Mouse (Mus musculus) E14TG2a.4 (cell line): ENCODE data around the gene 1700093K21Rik.

Experiments
- H3K27me3 ChIP-seq: 2 replicates; pipeline ENCODE4 v1.6.1; 2014; ENCODE audit warnings: low read length, control low read depth; ENCODE audit not compliant: insufficient read depth
- H3K36me3 ChIP-seq: 2 replicates; pipeline ENCODE4 v1.6.1; 2014; ENCODE audit warnings: low read length, control low read depth; ENCODE audit not compliant: insufficient read depth
- H3K4me1 ChIP-seq: replicated peaks from 2 replicates; pipeline ENCODE4 v1.6.1; 2014; ENCODE audit warnings: low read depth, low read length, control low read depth
- H3K4me3 ChIP-seq: replicated peaks from 2 replicates; pipeline ENCODE4 v1.5.1; 2014; ENCODE audit warnings: mild to moderate bottlenecking, low read length
- H3K9me3 ChIP-seq: 2 replicates; pipeline ENCODE4 v1.6.1; 2014; ENCODE audit warnings: low read length, control low read depth
- CTCF ChIP-seq: conservative IDR thresholded peaks from 2 replicates; pipeline ENCODE4 v1.5.1; 2014; ENCODE audit warnings: low read length
- NANOG ChIP-seq: IDR thresholded peaks from 2 replicates; pipeline ENCODE4 v1.6.1; 2014; ENCODE audit warnings: borderline replicate concordance, low read length, mixed read lengths
- POU5F1 ChIP-seq: IDR thresholded peaks from 2 replicates; pipeline ENCODE4 v1.6.1; 2014; ENCODE audit warnings: low read length, borderline replicate concordance

1700093K21Rik gene

GRCm38 (mm10) chr11:23498609-23499008 lies 22.3 kb downstream of the 1700093K21Rik start:
- Histone ChIP-seq H3K9me3 (peaks cover 2% of the 10 kb centered on the region), H3K4me3 (peak overlapping the region; percentile 77), H3K4me1 (peaks cover 41% of the 10 kb centered on the region), H3K27me3 (peaks cover 4% of the 10 kb centered on the region; the same call in 1 of the 2 replicates), H3K36me3 (peaks cover 32% of the 10 kb centered on the region)
- TF ChIP-seq NANOG: no peak
- TF ChIP-seq POU5F1: no peak
- TF ChIP-seq CTCF: no peak

DNA sequence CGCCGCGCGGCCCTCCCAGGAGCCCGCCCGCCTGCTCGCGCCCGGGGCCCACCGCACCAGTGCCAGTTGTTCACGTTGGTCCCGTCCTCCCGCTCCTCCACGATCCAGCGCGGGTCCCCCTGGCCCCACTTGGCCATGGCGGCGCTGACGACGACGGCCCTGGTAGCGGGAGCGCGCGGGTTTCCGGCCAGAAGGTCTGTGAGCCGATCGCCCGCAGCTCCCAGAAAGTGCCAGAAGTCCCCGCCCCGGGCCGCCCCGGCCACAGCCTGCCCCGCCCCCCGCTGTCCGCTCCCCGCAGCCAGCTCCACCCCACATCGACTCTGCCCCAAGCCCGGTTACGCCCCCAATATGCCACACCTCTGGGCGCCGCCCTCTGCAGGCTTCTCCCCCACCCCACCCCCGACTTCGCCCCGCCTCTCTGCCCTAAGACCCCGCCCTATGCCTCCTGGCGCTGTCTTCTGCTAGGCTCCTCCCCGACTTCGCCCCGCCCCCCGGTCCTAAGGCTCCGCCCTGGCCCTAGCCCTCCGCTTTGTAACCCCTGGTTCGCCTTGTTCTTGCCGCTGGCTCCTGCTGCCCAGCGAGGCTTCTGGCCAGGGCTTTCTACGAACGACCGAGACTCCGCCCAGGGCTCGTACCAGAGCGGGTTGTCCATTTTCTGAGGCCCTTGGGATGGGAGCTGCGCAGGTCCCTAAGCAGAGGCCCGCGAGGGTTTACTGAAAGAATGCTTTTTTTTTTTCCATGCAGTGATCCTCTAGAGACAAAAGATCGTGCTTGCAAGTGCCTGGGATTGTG lies 23.0 kb downstream of the 1700093K21Rik start, which contains the start of gene Ahsa2:
Ahsa2 (minus strand) TSS at position 313 of the 792 bp plus-strand sequence.
- Histone ChIP-seq H3K36me3 (peaks cover 39% of the 10 kb centered on the region), H3K4me1 (peaks cover 41% of the 10 kb centered on the region), H3K4me3 (peak within 1 kb of the TSS; percentile 92), H3K27me3 (peaks cover 4% of the 10 kb centered on the region; the same call in 1 of the 2 replicates), H3K9me3 (no peaks in the 10 kb centered on the region)
- no peak for TF ChIP-seq POU5F1
- no peak for TF ChIP-seq CTCF
- TF ChIP-seq NANOG: no peak

DNA sequence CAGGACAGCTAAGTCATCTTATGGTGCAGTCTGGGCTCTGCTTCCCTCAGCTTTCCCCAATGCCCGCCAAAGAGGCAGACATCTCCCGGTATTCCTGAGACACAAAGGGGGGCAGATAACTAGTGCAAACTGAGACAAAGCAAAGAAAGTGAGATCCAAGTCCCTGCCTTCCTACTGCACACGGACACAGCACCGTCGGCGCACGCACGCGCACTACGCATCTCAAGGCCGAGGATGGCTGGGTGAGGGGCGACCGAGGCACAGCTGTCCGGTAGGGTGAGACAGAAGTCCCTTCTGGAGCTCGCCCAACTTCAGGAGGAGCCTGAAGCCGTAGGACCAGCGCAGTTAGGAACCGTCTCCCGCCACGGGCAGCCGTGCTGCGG lies 23.6 kb downstream of the 1700093K21Rik start:
- TF ChIP-seq NANOG (no peak), POU5F1 (no peak), CTCF (no peak)
- Histone ChIP-seq H3K27me3 (peaks cover 4% of the 10 kb centered on the region; the same call in 1 of the 2 replicates), H3K4me3 (peak overlapping the region; percentile 92), H3K4me1 (peaks cover 41% of the 10 kb centered on the region), H3K36me3 (peaks cover 45% of the 10 kb centered on the region), H3K9me3 (no peaks in the 10 kb centered on the region)

GRCm38 (mm10) chr11:23496661-23497060 lies 24.3 kb downstream of the 1700093K21Rik start:
- TF ChIP-seq NANOG (no peak), CTCF (no peak), POU5F1 (no peak)
- H3K4me3 ChIP-seq: peak overlapping the region; percentile 92
- H3K36me3 ChIP-seq: peaks cover 51% of the 10 kb centered on the region
- peaks cover 4% of the 10 kb centered on the region; the same call in 1 of the 2 replicates for H3K27me3 ChIP-seq
- peaks cover 41% of the 10 kb centered on the region for H3K4me1 ChIP-seq
- H3K9me3 ChIP-seq: no peaks in the 10 kb centered on the region

- TF ChIP-seq CTCF (no peak), POU5F1 (no peak), NANOG (no peak)
- H3K9me3 ChIP-seq: no peaks in the 10 kb centered on the region
- H3K4me1 ChIP-seq: peaks cover 41% of the 10 kb centered on the region
- H3K27me3 ChIP-seq: peaks cover 3% of the 10 kb centered on the region; the same call in 1 of the 2 replicates
- peaks cover 66% of the 10 kb centered on the region for H3K36me3 ChIP-seq
- no peak overlapping the region for H3K4me3 ChIP-seq
Measured at GRCm38 (mm10) chr11:23495231-23495630, 25.7 kb downstream of the 1700093K21Rik start.

- no peaks in the 10 kb centered on the region for H3K27me3 ChIP-seq
- no peaks in the 10 kb centered on the region for H3K9me3 ChIP-seq
- H3K36me3 ChIP-seq: peaks cover 96% of the 10 kb centered on the region
- no peak overlapping the region for H3K4me3 ChIP-seq
- H3K4me1 ChIP-seq: peaks cover 32% of the 10 kb centered on the region
- TF ChIP-seq CTCF: no peak
- no peak for TF ChIP-seq POU5F1
- TF ChIP-seq NANOG: no peak
Measured at GRCm38 (mm10) chr11:23492048-23492790, 28.7 kb downstream of the 1700093K21Rik start.

DNA sequence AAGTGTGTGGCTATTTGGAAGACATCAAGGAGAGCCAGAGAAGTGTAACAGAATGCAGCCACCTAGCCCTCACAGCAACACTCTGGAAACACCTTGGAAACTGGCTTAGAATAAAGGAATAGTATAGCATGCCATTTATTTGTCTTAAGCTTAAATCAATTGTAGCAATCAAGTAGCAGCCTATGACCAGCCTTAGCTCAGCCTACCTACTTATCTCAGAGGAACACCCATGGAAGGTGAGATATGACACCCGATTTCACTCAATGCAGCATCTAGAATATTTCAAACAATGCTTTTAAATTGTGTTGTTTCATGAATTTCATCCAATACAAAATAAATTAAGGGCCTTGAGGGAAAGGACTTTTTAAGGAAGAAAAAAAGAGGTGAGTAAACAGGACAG lies 31.0 kb downstream of the 1700093K21Rik start:
- no peak overlapping the region for H3K4me3 ChIP-seq
- no peaks in the 10 kb centered on the region for H3K9me3 ChIP-seq
- H3K36me3 ChIP-seq: peaks cover 93% of the 10 kb centered on the region
- no peaks in the 10 kb centered on the region for H3K27me3 ChIP-seq
- peaks cover 9% of the 10 kb centered on the region for H3K4me1 ChIP-seq
- TF ChIP-seq CTCF (no peak), POU5F1 (no peak), NANOG (no peak)
